Mouse (Mus musculus) regulatory T cell (primary cell): ENCODE measurements around the gene Cx3cr1.
"Not testable (repeated sequence)": the region's sequence is repeated elsewhere in the genome, so short reads cannot be mapped to it uniquely, and the experiment has no call there.

Experiments used
- in situ Hi-C: fragments of 300-600 bp; cut with MboI, MseI; formaldehyde crosslinking; loops from one replicate; pipeline ENCODE4 v1.15.1; 2025; ENCODE audit warnings: high pct_unique_total_duplicates

Cx3cr1 gene

GRCm38 (mm10) chr9:120069779-120070178, at the start of gene Cx3cr1:
Gene Cx3cr1, minus strand, starts transcription at chr9:120069879.
- in situ Hi-C loops: no loop called here

DNA sequence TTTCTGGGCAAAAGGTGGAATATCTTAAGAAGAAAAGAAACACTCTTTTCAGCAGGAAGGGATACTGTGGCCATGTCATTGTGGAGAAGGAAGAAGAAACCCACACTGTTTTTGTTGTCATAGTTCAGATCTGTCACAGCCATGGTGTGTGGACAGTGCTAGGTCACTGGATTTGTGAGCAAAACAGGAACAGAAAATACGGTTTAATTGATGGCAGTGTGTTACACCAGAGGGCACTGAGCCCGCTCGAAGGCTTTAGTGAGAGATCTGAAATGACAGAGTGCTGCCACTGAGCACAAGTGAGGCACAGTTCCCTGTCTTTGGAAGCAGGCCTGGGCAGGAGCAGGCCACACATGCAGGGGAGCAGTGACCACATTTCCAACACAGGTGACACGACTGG, 48.5 kb upstream of the Cx3cr1 start:
- in situ Hi-C loops: no loop called here

GRCm38 (mm10) chr9:120116184-120116624, 46.5 kb upstream of the Cx3cr1 start:
- in situ Hi-C loops: no loop called here

- in situ Hi-C loops: no loop called here
These were observed 45.9 kb upstream of the Cx3cr1 start for GRCm38 (mm10) chr9:120115580-120115979.

- in situ Hi-C loops: no loop called here
These were observed 45.1 kb upstream of the Cx3cr1 start for GRCm38 (mm10) chr9:120114789-120115151.

DNA sequence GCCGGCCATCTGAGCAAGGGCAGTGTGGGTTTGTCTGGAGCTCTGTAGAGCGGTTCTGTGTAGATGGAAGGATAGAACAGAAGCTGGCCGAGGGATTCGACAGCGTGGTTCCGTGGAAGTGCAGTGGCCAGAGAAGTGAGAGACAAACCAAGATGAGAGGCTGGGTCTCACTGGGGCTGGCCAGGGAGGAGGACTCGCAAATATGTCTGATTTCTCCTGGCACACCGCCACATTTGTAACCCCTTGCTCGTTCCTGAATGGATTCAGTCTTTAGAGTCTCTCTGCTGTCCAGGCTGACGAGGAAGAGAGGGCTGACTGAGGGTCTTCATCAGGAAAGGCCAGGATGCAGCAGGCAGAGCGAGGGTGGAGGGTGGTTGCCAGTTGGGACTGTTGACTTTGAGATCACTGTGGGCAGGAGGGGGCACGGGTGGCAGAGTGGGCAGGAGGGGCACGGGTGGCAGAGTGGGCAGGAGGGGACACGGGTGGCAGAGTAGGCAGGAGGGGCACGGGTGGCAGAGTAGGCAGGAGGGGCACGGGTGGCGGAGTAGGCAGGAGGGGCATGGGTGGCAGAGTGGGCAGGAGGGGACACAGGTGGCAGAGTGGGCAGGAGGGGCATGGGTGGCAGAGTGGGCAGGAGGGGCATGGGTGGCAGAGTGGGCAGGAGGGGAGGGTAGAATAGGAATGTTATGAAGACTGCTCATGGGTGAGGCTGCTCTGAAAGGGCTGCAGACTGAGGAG, 44.5 kb upstream of the Cx3cr1 start:
- in situ Hi-C loops: no loop called here

- in situ Hi-C loops: no loop called here
These were observed 43.8 kb upstream of the Cx3cr1 start for GRCm38 (mm10) chr9:120113456-120113855.

GRCm38 (mm10) chr9:120112472-120112871, 42.8 kb upstream of the Cx3cr1 start:
- in situ Hi-C loops: no loop called here

GRCm38 (mm10) chr9:120111156-120111945, 41.7 kb upstream of the Cx3cr1 start:
- in situ Hi-C loops: no loop called here

GRCm38 (mm10) chr9:120110211-120111018, 40.7 kb upstream of the Cx3cr1 start, which contains the start of gene Slc25a38:
Gene Slc25a38, plus strand, starts transcription at chr9:120110374.
- in situ Hi-C loops: no loop called here

GRCm38 (mm10) chr9:120108953-120109352, 39.3 kb upstream of the Cx3cr1 start:
- in situ Hi-C loops: not testable (repeated sequence)

DNA sequence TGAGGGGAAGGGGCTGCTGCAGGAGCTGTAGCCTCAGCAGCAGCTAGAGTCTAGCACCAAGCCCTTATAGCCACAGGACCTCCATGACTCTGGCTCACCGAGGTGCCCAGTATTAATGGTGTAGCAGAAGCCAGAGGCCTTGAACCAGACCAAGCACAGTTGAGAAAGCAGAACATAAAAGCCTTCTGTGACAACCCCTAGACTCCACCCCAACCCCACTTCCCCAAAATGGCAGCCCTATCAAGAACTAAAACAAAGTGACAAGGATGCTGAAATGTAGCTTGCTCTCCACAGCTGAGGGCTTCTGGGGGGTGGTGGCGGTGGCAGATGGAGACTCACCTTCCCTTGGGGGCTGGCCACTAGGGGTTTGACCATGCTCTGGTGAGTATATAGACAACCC, 31.5 kb upstream of the Cx3cr1 start:
- in situ Hi-C loops: no loop called here

- in situ Hi-C loops: no loop called here
These were observed 29.6 kb upstream of the Cx3cr1 start for GRCm38 (mm10) chr9:120099304-120099703.

GRCm38 (mm10) chr9:120098682-120099081, 29.0 kb upstream of the Cx3cr1 start:
- in situ Hi-C loops: no loop called here

DNA sequence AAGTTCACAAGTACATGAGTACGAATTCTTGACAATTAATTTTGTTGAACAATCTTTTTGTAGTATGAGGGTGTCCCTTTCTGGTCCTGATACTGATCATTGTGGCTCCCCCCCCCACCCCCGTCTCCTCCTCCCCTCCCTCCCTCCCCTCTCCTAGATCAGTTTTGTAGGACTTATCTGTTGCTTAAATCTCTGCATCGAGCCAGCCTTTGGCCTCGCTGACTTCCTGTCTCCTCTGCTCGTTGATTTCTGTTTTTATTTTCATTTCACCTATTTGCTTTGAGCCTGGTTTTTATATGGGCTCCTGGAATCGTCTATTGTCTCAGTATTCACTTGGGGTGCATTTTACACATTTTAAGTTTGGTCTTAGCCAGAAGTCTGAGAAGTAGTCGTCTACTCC, 26.2 kb upstream of the Cx3cr1 start:
- in situ Hi-C loops: no loop called here

DNA sequence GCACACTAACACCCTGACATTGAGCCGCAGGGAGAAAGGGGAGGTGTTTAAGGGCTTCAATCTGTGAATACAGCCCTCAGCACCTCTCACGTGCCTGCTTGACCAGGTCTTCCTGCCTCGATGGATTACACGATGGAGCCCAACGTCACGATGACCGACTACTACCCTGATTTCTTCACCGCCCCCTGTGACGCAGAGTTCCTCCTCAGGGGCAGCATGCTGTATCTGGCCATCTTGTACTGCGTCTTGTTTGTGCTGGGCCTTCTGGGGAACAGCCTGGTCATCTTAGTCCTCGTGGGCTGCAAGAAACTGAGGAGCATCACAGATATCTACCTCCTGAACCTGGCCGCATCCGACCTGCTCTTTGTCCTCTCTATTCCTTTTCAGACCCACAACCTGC, 24.0 kb upstream of the Cx3cr1 start:
- in situ Hi-C loops: no loop called here

- in situ Hi-C loops: no loop called here
These were observed 22.1 kb upstream of the Cx3cr1 start, which contains the start of gene Ccr8 for GRCm38 (mm10) chr9:120091696-120092238. Gene Ccr8, plus strand, starts transcription at chr9:120092114.

- in situ Hi-C loops: no loop called here
These were observed 21.4 kb upstream of the Cx3cr1 start for GRCm38 (mm10) chr9:120091086-120091485.

- in situ Hi-C loops: no loop called here
These were observed 19.4 kb upstream of the Cx3cr1 start for GRCm38 (mm10) chr9:120089125-120089524.

DNA sequence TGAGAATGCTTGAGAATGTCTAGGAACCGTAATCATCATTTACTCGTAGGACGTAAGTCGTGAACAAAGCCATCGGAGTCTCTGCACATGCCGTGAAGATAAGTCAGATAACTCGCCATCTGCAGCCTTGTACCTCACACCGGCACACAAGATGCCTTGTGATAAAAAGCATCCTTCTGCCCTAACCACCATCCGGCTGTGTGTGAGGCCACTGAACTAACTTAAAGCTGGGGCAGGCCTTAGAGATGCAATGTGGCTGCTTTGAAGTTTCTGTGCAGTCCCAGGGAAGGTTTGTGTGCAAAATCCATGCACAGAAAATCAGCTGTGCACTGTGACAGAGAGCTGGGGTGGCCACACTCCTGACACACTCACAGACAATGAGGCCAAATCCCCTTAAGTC, 14.7 kb upstream of the Cx3cr1 start:
- in situ Hi-C loops: loop anchor here (5.0 kb wide), 1 partner anchor 57 kb away; no protein-coding TSS in a partner anchor

GRCm38 (mm10) chr9:120083158-120083894, 13.6 kb upstream of the Cx3cr1 start:
- in situ Hi-C loops: loop anchor here (5.0 kb wide), 1 partner anchor 56 kb away; no protein-coding TSS in a partner anchor
